Mouse (Mus musculus): ENCODE data around the gene Abhd12b. TPM values are rescaled to one million over a fixed set of nuclear protein-coding genes. Genes with fewer than 3 reads are reported as not detected.
"Not testable (repeated sequence)": the region's sequence is repeated elsewhere in the genome, so short reads cannot be mapped to it uniquely, and the experiment has no call there.

Gene Abhd12b
- total RNA-seq, 4 experiments from 2014 or later = 0.42 to 0.57 (median 0.56) TPM; not detected in 1

DNA sequence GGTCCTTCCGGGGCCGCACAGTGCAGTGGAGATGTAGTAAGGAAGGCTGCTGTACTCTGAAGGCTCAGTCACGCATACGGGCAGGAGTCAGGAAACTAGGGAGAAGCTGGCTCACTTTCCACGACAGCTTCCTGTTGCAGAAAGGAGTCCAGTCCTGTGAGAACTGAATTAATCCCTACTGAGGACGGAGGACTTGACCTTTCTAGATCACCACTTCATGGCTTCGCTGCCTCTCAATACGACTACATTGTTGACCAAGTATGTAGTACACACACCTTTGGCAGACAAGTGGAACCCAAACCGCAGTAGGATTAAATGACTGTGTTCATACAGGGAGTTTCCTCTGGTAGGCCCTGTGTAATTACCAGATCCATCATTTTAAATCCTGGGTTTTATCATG lies 16.3 kb upstream of the Abhd12b start:
- DNase-seq (ENCODE audit: low spot score in 2 of 2) = no peak

DNA sequence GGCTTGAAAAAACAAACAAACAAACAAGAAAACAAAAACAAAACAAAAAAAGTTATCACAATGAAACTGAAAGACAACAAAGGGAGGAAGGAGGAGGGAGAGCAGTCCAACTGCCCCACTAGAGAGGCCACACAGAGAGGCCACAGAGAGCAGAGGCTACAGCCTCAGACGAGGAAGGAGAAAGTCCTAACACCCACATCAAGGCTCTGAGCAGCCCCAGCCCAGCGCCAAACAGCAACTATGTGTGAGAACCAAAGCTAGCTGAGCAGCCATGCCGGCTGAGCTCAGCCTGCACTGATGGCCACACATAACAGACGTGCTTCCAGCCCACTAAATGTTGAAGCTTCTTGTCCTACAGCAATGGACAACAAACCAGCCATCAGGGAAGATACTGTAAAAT lies 14.1 kb upstream of the Abhd12b start:
- DNase-seq (ENCODE audit: low spot score in 2 of 2) = no peak

DNA sequence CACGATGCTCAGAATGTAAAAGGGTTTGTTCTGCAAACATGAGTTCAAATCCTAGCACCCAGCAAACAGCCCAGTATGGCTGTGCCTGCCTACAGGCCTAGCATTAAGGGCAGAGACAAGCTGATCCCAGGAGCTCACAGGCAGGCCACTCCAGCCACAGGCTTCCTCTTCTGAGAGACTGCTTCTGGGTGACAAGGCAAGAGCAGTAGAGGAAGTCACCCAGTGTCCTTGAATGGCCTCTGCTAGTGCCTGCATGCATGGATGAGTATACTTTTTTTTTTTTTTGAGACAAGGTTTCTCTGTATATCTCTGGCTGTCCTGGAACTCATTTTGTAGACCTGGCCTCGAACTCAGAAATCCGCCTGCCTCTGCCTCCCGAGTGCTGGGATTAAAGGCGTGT lies 13.4 kb upstream of the Abhd12b start:
- no peak for DNase-seq (ENCODE audit: low spot score in 2 of 2)

DNA sequence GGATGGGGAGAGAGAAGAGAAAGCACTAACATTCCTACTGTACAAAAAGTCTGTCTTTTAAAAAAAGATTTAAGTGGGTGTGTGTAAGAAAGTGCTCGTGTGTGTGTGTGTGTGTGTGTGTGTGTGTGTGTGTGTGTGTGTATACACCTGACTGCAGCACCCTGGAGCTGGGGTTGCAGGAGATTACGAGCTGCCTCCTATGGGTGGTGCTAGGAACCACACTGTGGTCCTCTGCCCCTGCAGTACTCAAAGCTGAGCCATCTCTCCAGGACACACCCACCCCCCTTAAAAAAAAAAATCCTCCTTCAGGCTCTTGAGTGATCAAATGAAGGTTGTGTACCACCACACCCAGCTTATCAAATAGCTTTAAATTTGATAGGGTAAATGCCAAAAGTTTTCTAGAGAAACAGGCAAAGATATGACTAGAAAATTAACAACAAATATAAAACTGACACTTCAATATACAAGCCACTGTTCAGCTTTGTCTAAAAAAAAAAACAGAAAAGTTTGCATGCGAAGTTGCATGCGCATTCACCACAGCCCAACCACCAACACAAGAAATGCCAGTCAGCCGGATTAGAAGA lies 12.9 kb upstream of the Abhd12b start:
- no peak for DNase-seq (ENCODE audit: low spot score in 2 of 2)

DNA sequence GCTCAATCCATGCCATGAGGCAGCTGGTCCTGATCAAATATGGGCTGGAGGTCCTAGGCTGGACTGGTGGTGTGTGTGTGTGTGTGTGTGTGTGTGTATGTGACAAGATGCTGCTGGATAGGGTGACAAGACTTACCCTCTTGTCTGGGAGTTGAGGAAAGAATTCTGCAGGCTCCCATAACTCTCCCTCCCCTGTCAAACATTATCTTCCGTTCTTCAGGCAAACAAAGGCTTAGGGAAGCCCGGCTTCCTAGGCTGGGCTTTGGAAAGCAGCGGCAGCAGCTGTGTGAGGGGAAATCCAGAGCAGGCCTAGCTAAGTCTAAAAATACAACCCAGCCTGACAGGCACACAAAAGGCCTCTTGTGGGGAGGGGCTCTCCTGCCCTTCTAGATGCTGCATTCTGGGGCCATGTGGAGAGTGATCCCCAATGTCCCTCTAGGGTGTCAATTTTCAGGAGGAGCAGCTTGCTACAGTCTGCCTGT lies 9.8 kb upstream of the Abhd12b start:
- not testable (repeated sequence) for DNase-seq (ENCODE audit: low spot score in 2 of 2)

DNA sequence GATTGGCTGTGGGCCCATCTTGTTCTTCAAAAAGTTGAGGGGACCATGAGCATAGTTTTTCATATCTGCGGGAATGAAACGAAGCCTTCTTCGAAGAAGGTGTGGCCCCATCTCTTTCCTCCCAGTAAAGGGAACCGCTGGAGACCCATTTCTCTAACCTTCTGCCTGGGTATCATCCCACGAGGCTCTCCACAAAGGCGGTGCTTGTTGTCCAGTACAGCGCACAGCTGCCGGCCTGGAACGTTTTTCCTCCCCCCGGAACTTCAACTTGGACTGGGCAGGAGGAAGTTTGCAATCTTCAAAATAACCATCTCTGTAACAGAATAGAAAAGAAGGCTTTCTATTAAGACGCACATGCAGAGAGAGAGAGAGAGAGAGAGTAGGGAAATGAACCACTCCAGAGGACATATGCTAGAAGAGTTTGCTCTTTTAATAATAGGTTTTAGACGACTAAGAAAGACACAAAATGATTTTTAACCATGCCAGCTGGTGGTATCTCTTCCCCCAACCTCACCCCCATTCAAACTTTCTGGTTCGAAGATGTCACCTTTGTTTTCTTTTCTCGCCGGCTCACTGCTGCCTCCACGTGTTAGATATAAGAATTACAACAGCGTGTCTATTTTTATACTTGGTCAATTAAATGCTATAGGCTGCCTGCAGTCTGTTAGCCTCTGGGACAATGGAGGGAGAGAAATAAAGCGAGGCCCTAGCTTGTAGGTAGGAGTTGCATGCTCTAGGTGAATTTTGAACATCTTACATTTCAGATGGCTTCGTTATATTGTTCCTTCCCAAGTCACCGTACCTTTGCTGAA lies 9.1 kb upstream of the Abhd12b start:
- peak in 1 of 2 experiments; percentile 42 for DNase-seq (ENCODE audit: low spot score in 2 of 2)

DNA sequence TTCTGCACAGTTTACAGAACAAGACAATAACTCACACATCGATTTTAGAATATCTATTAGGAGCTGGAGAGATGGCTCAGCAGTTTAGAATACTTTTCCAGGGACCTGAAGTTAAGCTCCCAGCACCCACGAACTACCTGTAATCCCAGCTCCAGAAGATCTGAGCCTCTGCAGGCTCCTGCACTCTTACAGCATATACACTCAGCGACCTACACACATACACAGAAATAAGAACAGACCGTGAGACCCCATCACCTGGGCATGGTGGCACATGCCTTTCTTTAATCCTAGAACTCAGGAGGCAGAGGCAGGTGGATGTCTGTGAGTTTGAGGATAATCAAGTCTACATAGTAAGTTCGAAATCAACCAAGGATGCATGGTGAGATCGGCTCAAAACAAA lies 8.4 kb upstream of the Abhd12b start:
- DNase-seq (ENCODE audit: low spot score in 2 of 2) = no peak

DNA sequence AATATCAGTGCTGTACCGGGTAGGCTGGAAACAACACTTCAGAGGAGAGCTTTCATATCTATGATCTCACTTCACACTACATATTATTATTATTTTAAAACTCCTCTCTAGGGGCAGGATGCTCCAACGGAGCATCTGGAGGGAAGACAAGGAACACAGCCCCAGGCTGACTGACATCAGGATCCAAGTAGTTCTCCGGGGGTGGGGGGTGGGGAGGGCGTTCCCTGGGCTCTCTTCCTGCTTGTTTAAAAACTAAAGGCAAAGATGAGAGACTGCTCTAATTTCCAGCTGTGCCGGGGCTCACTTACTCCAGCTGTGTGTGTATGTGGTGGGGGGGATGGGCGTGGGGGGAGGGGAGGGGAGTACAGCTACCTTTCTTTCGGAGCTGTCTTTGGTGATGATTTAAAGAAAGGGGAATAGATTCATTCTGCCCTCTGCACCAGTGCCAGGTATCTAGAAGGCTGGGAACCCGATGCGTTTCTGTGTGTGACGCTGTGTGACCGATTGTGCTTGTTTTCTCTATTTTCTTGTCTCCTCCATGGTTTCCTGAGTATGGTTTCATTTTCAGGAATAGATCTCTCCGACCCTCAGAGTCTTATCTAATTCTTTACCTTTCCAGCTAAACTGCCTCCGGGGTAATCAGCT lies 5.8 kb upstream of the Abhd12b start:
- no peak for DNase-seq (ENCODE audit: low spot score in 2 of 2)

DNA sequence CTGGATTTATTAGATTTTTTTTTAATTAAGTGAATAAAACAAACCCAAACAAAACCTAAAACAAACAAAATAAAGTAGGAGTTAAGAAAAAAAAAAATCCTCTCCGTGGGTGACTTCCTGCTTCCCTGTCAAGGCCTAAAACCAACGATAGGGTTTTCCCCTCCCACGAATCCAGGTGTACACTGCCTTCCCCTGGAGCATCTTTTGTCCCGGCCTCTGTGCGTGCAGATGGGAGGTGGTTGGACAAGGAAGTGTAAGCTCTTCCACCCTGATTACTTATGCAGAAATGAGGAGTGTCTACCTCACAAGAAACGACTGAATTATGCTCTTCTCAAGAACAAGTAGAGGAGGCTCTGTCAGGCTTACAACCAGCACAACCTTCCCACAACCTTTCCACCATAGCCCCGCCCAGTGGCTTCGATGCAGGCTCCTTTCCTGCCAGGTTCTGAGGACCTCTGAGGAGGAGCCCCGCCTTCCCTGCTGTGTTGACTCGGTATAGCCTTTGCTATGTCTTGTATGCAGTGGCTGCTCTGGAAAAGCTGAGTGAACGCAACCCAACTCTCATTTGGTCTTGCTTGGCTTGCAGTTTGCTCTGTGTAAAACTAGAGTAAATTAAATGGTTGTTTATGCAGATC lies 5.2 kb upstream of the Abhd12b start:
- DNase-seq (ENCODE audit: low spot score in 2 of 2) = no peak

DNA sequence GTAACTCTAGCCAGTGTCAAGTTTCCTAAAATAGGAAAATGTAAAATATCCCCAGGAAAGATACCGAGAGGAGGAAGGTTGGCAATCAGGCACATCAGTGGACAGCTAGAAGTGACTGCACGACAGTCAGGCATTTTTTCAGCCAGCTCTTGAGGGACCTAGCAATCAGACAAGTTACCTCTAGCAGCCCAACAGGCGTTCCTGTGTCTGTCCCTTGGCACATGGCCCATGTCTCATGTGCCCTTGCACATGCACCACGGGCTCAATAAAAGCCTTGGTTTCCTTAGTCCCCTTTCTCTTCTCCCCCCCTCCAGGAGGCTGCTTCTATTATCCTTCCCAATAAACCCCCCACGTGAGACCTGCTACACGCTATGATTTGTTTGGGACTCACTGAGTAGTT lies 2.3 kb downstream of the Abhd12b start:
- no peak for DNase-seq (ENCODE audit: low spot score in 2 of 2)

DNA sequence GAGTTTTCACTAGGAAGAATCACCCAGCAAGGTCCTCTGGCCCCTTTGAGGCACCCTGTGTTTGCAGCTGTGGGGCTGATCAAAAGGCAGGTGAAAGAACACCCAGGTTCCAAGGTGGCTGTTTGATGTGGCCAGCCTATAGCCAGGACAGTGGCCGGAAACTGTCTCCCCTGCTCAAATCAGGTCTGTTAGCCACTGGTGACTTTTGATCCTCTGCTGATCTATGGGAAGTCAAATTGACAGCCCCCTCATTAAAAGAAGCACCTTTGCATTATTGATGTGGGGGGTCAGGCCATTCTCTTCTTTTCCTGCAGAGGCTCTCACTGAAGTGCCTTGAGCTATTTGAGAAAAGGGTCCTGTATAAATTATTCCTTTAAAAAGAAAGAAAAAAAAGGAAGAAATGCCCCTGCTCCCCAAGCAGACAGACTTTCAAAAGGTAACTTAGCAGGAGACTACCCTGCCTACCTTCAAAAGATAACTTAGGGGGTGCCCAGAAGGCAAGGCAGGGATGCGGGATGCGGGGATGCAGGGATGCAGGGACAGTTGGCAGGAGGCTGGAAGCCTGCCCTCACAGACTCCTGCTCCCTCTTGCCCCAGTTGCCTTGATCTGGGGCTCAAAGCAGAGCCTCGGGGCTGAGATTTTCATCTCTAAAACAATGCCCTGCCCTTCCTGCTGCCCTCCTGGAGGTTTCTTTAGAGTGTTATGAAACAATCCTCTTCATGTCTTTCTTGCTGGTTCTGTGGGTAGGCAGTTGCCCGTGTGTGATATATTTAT lies 3.5 kb downstream of the Abhd12b start:
- DNase-seq (ENCODE audit: low spot score in 2 of 2) = no peak

DNA sequence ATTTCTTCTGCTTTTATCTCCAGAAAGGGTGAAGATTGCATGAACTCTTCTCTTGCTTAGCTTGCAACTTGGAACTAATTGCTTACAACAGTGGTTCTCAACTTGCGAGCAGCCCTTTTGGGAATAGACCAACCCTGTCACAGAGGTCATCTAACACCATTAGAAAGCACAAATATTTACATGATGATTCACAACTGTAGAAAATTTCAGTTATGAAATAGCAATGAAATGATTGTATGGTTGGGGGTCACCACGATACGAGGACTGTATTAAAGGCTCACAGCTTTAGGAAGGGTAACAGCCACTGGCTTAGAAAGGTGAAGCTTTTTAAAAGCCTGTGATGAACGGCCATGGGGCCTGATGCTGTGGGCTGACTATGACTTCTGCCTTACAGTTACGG lies 7.1 kb downstream of the Abhd12b start:
- no peak for DNase-seq (ENCODE audit: low spot score in 2 of 2)

DNA sequence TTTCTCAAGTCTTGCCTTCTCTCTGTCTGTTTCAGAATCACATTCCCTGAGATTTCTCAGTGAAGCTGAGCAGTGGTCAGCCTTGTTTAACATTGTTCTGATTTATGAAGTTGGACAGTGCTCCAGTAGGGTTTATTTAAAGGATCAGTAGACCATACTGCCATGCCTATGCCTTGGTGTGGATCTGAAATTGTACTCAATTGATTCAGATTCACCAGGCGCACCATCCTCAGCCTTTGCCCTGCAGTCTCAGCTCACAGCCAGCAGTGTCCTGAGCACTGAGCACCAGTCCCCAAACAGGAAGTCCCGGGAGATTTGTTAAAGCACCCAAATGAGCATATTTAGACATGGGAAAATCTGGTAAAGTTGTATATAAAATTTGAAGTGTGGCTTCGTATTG lies 10.8 kb downstream of the Abhd12b start:
- DNase-seq (ENCODE audit: low spot score in 2 of 2) = no peak

DNA sequence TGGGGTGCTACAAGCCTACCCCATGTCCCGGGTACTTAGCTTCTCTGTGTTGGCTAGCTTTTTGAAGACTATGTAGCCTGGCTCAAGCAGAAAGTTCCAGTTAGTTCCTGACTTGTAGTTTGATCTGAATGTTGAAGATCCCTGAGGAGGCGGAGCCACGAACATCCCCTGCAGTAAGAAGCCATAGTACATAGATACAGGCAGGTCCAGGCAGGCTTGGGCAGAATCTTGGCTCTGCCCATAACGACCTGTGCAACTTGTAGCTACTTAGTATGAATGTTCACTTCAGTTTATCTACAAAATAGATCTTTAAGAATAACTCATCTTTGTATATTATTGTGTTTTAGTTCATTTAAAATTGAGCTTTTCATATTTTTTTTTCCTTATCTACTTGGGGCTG lies 14.0 kb downstream of the Abhd12b start:
- no peak for DNase-seq (ENCODE audit: low spot score in 2 of 2)

DNA sequence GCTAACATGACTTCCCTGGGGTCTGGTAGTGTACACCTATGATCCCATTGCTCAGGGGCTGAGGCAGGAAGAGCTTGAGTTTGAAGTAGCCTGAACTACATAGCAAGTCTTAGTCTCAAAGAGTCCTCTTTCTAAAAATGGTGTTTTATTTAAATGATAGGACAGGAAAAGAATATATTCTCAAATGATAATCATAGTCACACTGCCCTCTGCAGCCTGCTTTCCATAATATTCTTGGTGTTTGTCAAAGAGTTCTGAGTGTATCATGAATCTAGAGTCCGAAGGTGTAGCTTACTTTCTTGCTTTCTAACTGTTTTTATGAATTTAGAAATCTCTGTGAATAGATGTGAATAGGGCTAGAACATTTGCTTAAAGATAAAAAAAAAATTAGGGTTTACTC lies 16.0 kb downstream of the Abhd12b start:
- no peak for DNase-seq (ENCODE audit: low spot score in 2 of 2)

DNA sequence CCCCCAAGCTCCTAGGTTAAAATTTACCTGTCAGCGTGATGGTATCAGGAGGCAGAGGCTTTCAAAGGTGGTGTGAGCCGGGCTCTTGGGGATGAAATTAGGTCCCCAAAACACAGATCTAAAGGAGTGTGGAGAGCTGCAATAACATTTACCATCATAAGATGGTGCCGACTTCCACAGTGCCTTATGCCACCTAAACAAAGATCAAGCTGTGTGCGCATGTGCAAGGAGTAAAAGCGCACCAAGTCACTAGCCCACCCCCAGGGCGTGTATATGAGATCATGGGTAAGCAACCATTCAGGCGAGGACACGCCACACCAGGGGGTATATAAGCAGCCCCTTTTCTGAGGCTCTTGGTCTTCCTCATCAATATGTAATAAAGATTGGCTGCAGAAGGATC lies 29.6 kb downstream of the Abhd12b start:
- not testable (repeated sequence) for DNase-seq (ENCODE audit: low spot score in 2 of 2)

DNA sequence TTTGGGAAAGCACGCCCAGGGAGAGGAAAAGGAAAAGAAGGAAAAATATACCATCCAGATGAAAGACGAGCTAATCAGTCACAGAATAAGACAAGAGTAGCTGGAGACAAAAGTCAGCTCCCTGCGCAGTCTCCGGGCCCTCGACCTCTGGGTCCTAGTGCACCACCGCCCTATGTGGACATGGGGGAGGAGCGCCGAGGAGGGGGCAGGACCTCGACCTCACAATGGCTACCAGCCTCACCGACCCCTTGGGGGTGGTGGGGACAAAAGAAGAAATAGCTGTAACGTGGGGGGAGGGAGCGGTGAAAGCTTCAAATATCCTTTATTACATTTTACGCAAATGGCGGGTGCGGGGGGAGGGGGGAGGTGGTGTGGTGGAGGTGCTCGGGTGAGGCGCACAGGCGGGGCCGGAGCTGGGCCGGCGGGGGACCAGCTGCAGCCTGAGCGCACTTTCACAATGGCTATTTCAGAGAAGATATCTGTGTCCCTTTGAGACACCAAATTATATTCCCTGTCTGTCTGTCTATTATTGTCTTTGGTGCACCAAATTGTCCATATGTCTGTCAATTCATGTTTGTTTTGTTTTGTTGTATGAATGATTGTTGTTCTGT lies 30.3 kb downstream of the Abhd12b start:
- DNase-seq (ENCODE audit: low spot score in 2 of 2) = no peak

DNA sequence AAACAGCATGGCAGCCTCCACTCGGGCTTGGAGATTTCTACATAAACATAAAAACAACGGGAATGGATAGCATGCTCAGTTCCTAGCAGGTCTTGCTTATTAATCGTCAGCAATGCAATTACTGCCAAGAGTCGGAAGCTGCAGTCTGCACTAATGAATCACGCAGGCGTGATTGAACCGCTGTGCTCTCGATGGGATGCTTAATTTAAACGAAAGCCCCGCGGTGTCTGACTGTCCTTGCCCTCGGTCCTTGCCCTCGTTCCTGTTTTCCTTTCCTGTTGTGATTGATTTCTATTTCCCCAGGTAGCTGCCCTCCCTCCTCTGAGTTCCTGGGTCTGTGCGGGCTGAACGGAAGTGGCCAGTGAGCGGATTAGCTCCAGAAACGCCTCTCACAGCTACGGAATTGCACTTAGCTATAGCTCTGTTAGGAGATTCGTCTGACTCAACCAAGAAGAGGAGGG lies 38.4 kb downstream of the Abhd12b start:
- no peak for DNase-seq (ENCODE audit: low spot score in 2 of 2)

DNA sequence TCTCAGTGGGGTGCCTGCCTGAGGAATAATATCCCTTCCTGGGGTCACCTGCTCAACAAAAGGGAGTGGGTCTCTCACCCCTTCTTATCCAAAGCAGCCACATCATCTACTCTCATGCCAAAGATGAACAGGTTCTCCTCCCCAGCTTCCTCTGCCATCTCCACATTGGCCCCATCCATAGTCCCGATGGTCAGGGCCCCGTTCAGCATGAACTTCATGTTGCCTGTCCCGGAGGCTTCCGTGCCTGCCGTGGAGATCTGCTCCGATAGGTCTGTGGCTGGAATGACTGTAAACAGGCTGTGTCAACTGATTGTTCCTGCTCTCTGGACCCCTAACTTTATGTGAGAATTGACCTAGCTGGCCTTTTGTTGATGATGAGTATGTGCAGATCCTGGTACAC lies 41.5 kb downstream of the Abhd12b start:
- no peak for DNase-seq (ENCODE audit: low spot score in 2 of 2)

DNA sequence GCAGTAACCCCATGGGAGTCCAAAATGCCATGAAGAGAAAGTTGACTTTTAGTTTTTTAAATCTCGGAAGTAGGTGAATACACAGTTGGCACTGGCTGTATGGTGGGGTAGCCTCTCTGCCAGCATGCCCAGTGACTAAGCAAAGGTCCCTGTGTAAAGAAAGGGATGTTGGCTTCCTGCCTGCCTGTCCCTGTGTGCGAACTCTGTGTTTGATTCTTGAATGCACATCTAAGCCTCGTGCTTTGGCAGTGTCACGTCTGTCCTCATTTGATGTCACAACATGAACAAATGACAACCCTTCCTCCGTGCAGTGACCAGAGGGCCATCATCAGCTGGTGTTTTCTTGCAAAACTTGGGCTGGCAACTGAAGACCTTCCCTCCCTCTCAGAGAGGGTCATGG lies 42.4 kb downstream of the Abhd12b start:
- DNase-seq (ENCODE audit: low spot score in 2 of 2) = no peak

Measured in left cerebral cortex, adult 8-10 months (tissue).